7 mouse cellular contexts compared by ENCODE assay signal in genomic region chr10:84532191-84532889, GRCm38 (mm10). TPM values are rescaled to one million over a fixed set of nuclear protein-coding genes. Genes with fewer than 3 reads are reported as not detected.
A peak's percentile ranks its signal among the peaks of the same experiment; 100 is the strongest.
DNase-seq lines count a peak whose midpoint lies in the region; ATAC-seq and TF ChIP-seq lines count a peak whose summit lies in the region.

No protein-coding gene starts in this region.

- dilution Hi-C loops in CH12.LX (cut with MboI; ENCODE audit: extremely low pct_ligation_motif_present, extremely low pct_unique_long_range_greater_than_20kb, low sequenced_read_pairs) = no loop called here

- peak overlapping the region; percentile 83 to 95 (median 89) for H3K4me3 ChIP-seq in CH12.LX (replicated peaks in 1 of 3; ENCODE audit: low read depth in 2 of 3, low read length in 2 of 3, poor library complexity in 1 of 3)
- peak overlapping the region; percentile 90 for H3K4me3 ChIP-seq in intestine, embryonic 14.5 days (ENCODE audit: low read depth, low read length)
- H3K4me3 ChIP-seq in lung, adult 2 months (replicated peaks; ENCODE audit: extremely low read depth, low read depth, low read length) = no peak overlapping the region
- peak overlapping the region; percentile 60 for H3K4me3 ChIP-seq in stomach, embryonic 16.5 days (replicated peaks; ENCODE audit: low read length)

- in situ Hi-C loops in CH12.LX (cut with MboI; ENCODE audit: low pct_ligation_motif_present, low pct_unique_long_range_greater_than_20kb, low sequenced_read_pairs) = no loop called here

- peak overlapping the region; percentile 18 for H3K27ac ChIP-seq in CH12.LX (ENCODE audit: insufficient read depth, low read depth)
- peak overlapping the region; percentile 27; the same call in 1 of the 2 replicates for H3K27ac ChIP-seq in intestine, embryonic 14.5 days (ENCODE audit: low read depth)
- peak overlapping the region; percentile 64 for H3K27ac ChIP-seq in stomach, embryonic 16.5 days (ENCODE audit: low read length)

- no peaks in the 10 kb centered on the region for H3K9me3 ChIP-seq in CH12.LX (replicated peaks; ENCODE audit: low read length)
- H3K9me3 ChIP-seq in intestine, embryonic 14.5 days (ENCODE audit: control insufficient read depth, low read length) = no peaks in the 10 kb centered on the region
- no peaks in the 10 kb centered on the region for H3K9me3 ChIP-seq in stomach, embryonic 16.5 days (replicated peaks; ENCODE audit: control insufficient read depth, low read length)

- DNase-seq in CH12.LX (ENCODE audit: extremely low read depth) = no peak
- DNase-seq in adipocyte (ENCODE audit: low spot score) = peak; percentile 74
- DNase-seq in gastrocnemius, postnatal 10 days = peak; percentile 39
- DNase-seq in intestine, embryonic 14.5 days (ENCODE audit: low spot score) = no peak
- DNase-seq in lung, adult 2 months = peak; percentile 62
- no peak for DNase-seq in B cell, adult 2 months

- TF ChIP-seq POLR2A in CH12.LX (IDR thresholded peaks at IDR 0.05; ENCODE audit: low read depth, low read length) = no peak
- TF ChIP-seq POLR2A in lung, adult 2 months (IDR thresholded peaks at IDR 0.05; ENCODE audit: borderline replicate concordance, extremely low read depth, low read depth, low read length) = no peak

- ATAC-seq in intestine, embryonic 14.5 days (replicated peaks; ENCODE audit: low FRiP score, low TSS enrichment, low read depth) = no peak
- ATAC-seq in stomach, embryonic 16.5 days (ENCODE audit: insufficient read depth, low FRiP score) = no peak

- peaks cover 19% of the 10 kb centered on the region for H3K79me2 ChIP-seq in CH12.LX (replicated peaks; ENCODE audit: control insufficient read depth, extremely low read depth, insufficient read depth, poor library complexity, severe bottlenecking)

- H3K9ac ChIP-seq in CH12.LX (ENCODE audit: insufficient read depth, low read depth) = peak overlapping the region; percentile 71
- peak overlapping the region; percentile 90 for H3K9ac ChIP-seq in intestine, embryonic 14.5 days (ENCODE audit: low read length)
- H3K9ac ChIP-seq in stomach, embryonic 16.5 days (ENCODE audit: low read length) = peak overlapping the region; percentile 98

- H3K4me1 ChIP-seq in CH12.LX (ENCODE audit: control insufficient read depth in 1 of 2, insufficient read depth in 2 of 2) = peaks cover 31 to 70% of the 10 kb centered on the region in 2 experiments
- H3K4me1 ChIP-seq in intestine, embryonic 14.5 days (replicated peaks; ENCODE audit: control insufficient read depth, insufficient read depth, low read length) = peaks cover 23% of the 10 kb centered on the region
- H3K4me1 ChIP-seq in lung, adult 2 months (ENCODE audit: control insufficient read depth, insufficient read depth, low read length) = peaks cover 17% of the 10 kb centered on the region; the same call in 1 of the 2 replicates
- H3K4me1 ChIP-seq in stomach, embryonic 16.5 days (ENCODE audit: control insufficient read depth, insufficient read depth, low read length) = peaks cover 44% of the 10 kb centered on the region

- TF ChIP-seq CTCF in CH12.LX (conservative IDR thresholded peaks at IDR 0.05 in 1 of 2, IDR thresholded peaks at IDR 0.05 in 1 of 2; ENCODE audit: low read depth in 2 of 2, low read length in 2 of 2) = no peak
- TF ChIP-seq CTCF in lung, adult 2 months (IDR thresholded peaks at IDR 0.05; ENCODE audit: insufficient read depth, low read length) = no peak

- TF ChIP-seq EP300 in CH12.LX (IDR thresholded peaks at IDR 0.05; ENCODE audit: low read length) = no peak

- peaks cover 12 to 43% of the 10 kb centered on the region in 2 experiments for H3K36me3 ChIP-seq in CH12.LX (replicated peaks in 1 of 2; ENCODE audit: control insufficient read depth in 1 of 2, insufficient read depth in 1 of 2, low read length in 1 of 2)
- peaks cover 22% of the 10 kb centered on the region for H3K36me3 ChIP-seq in intestine, embryonic 14.5 days (ENCODE audit: control insufficient read depth, insufficient read depth, low read length)
- H3K36me3 ChIP-seq in stomach, embryonic 16.5 days (ENCODE audit: control insufficient read depth, insufficient read depth, low read length) = peaks cover 11% of the 10 kb centered on the region; the same call in 1 of the 2 replicates

- TF ChIP-seq RAD21 in CH12.LX (IDR thresholded peaks at IDR 0.05; ENCODE audit: low read depth, low read length) = no peak

- no peaks in the 10 kb centered on the region for H3K27me3 ChIP-seq in CH12.LX (replicated peaks)
- H3K27me3 ChIP-seq in intestine, embryonic 14.5 days (replicated peaks; ENCODE audit: control insufficient read depth, insufficient read depth, low read length) = no peaks in the 10 kb centered on the region
- no peaks in the 10 kb centered on the region for H3K27me3 ChIP-seq in stomach, embryonic 16.5 days (ENCODE audit: control insufficient read depth, insufficient read depth, low read length)

- WGBS in intestine, embryonic 14.5 days = 52% methylated on average over 16 of the region's 16 CpGs
- WGBS in lung, adult 2 months = 26% methylated on average over 16 of the region's 16 CpGs
- 45% methylated on average over 16 of the region's 16 CpGs for WGBS in stomach, embryonic 16.5 days

- peak overlapping the region; percentile 69 for H3K4me2 ChIP-seq in CH12.LX (ENCODE audit: insufficient read depth, low read depth, poor library complexity, severe bottlenecking)
- H3K4me2 ChIP-seq in intestine, embryonic 14.5 days (ENCODE audit: low read length) = peak overlapping the region; percentile 67
- H3K4me2 ChIP-seq in stomach, embryonic 16.5 days (ENCODE audit: low read depth, low read length) = peak overlapping the region; percentile 78

TF ChIP-seq in CH12.LX, 34 proteins besides CTCF, POLR2A, EP300 and RAD21:
- TF ChIP-seq ELF1 (IDR thresholded peaks at IDR 0.05; ENCODE audit: low read depth, low read length) = 0 out of 2 replicates have a peak, but pooled peaks have one; percentile 34
- 0 out of 2 replicates have a peak, but pooled peaks have one; percentile 15 for TF ChIP-seq TCF12 (IDR thresholded peaks at IDR 0.05; ENCODE audit: low read depth, low read length)
- TF ChIP-seq SMC3 (IDR thresholded peaks at IDR 0.05; ENCODE audit: low read depth, low read length) = no peak
- peak; percentile 53; the same call in 1 of the 2 replicates for TF ChIP-seq MAX (IDR thresholded peaks at IDR 0.05; ENCODE audit: low read length)
- peak; percentile 70; the same call in 1 of the 2 replicates for TF ChIP-seq E2F4 (IDR thresholded peaks at IDR 0.05; ENCODE audit: insufficient replicate concordance, low read depth, low read length)
- TF ChIP-seq MAZ (IDR thresholded peaks at IDR 0.05; ENCODE audit: low read depth, low read length) = no peak
- TF ChIP-seq RCOR1 (conservative IDR thresholded peaks at IDR 0.05; ENCODE audit: low read depth, low read length) = no peak
- TF ChIP-seq KAT2A (IDR thresholded peaks at IDR 0.05; ENCODE audit: insufficient replicate concordance, low read length) = 0 out of 2 replicates have a peak, but pooled peaks have one; percentile 8

RNA-seq across cellular contexts. Expression of gene Ckap4, which starts 1.5 kb away (rescaled TPM):
- 35.0 and 40.6 TPM in 2 replicates for total RNA-seq in CH12.LX (2012; rRNA removed)
- total RNA-seq in CH12.LX (2014; rRNA removed) = 24.4 and 25.2 TPM in 2 replicates
- polyA plus RNA-seq in CH12.LX (2012; ENCODE audit: insufficient read length, low read depth) = 66.6 and 71.2 TPM in 2 replicates
- 10 to 100 TPM; 68.6 to 92.0 TPM for total RNA-seq in gastrocnemius, postnatal 10 days (2021)
- polyA plus RNA-seq in intestine, embryonic 14.5 days (2014; fragmentation: Nextera tagmentation; extraction: Ambion mirVana) = 69.9 and 82.2 TPM in 2 replicates
- polyA plus RNA-seq in lung, adult 2 months (2012; rRNA removed) = 20.9 and 26.5 TPM in 2 replicates
- polyA plus RNA-seq in stomach, embryonic 16.5 days (2015; fragmentation: Nextera tagmentation; extraction: Ambion mirVana) = 30.8 and 36.0 TPM in 2 replicates

RNA-seq across cellular contexts. Expression of gene Tcp11l2, which starts 44.1 kb away (rescaled TPM):
- total RNA-seq in CH12.LX (2012; rRNA removed) = 2.1 and 2.9 TPM in 2 replicates
- 6.0 and 6.5 TPM in 2 replicates for total RNA-seq in CH12.LX (2014; rRNA removed)
- polyA plus RNA-seq in CH12.LX (2012; ENCODE audit: insufficient read length, low read depth) = 2.4 and 2.6 TPM in 2 replicates
- total RNA-seq in gastrocnemius, postnatal 10 days (2021) = 10 to 100 TPM; 68.6 to 88.2 TPM
- polyA plus RNA-seq in intestine, embryonic 14.5 days (2014; fragmentation: Nextera tagmentation; extraction: Ambion mirVana) = 9.8 and 11.2 TPM in 2 replicates
- polyA plus RNA-seq in lung, adult 2 months (2012; rRNA removed) = 65.6 and 97.0 TPM in 2 replicates
- 25.7 and 28.9 TPM in 2 replicates for polyA plus RNA-seq in stomach, embryonic 16.5 days (2015; fragmentation: Nextera tagmentation; extraction: Ambion mirVana)

Comparison
In these comparisons a context has a peak if more than half of its experiments do, and no peak if none do; other contexts are left out.
1. DNase-seq: peak in adipocyte (single experiment), gastrocnemius, postnatal 10 days (single experiment) and lung, adult 2 months (single experiment); none in CH12.LX (single experiment), intestine, embryonic 14.5 days (single experiment) and B cell, adult 2 months (0 of 2).
2. Peak in every context shown above with its lines, with median percentiles within 50 percentile points of each other: H3K27ac ChIP-seq, H3K4me2 ChIP-seq and H3K9ac ChIP-seq.